Mouse (Mus musculus): ENCODE measurements around the gene Vmn1r69. TPM values are rescaled to one million over a fixed set of nuclear protein-coding genes. Genes with fewer than 3 reads are reported as not detected.

Vmn1r69 gene
- polyA plus RNA-seq (2012; rRNA removed): not detected in 2 replicates

GRCm38 (mm10) chr7:10613559-10613958, at the start of gene Vmn1r69:
Gene Vmn1r69, minus strand, starts transcription at chr7:10613659.

GRCm38 (mm10) chr7:10631232-10631631, 17.8 kb upstream of the Vmn1r69 start, which contains the start of gene Vmn1r70:
Gene Vmn1r70, plus strand, starts transcription at chr7:10631532.

GRCm38 (mm10) chr7:10558385-10558784, 55.1 kb downstream of the Vmn1r69 start, which contains the start of gene Vmn1r68:
Gene Vmn1r68, minus strand, starts transcription at chr7:10558485.

Other genes with a start within 250 kb of the Vmn1r69 start
- gene Vmn1r67, start 170.3 kb downstream of the Vmn1r69 start, polyA plus RNA-seq (2012; rRNA removed): not detected in 2 replicates
- gene Zik1, start 118.3 kb downstream of the Vmn1r69 start, polyA plus RNA-seq (2012; rRNA removed): 1.1 and 1.4 TPM in 2 replicates
- not detected in 2 replicates for gene Vmn1r68, start 55.2 kb downstream of the Vmn1r69 start, polyA plus RNA-seq (2012; rRNA removed)
- not detected in 2 replicates for gene Vmn1r70, start 17.9 kb upstream of the Vmn1r69 start, polyA plus RNA-seq (2012; rRNA removed)
- not detected in 2 replicates for gene Nlrp4b, start 74.1 kb upstream of the Vmn1r69 start, polyA plus RNA-seq (2012; rRNA removed)
- gene Vmn1r71, start 140.7 kb upstream of the Vmn1r69 start, polyA plus RNA-seq (2012; rRNA removed): not detected in 2 replicates